Mouse (Mus musculus): ENCODE measurements around the gene Tac2. TPM values are rescaled to one million over a fixed set of nuclear protein-coding genes. Genes with fewer than 3 reads are reported as not detected.

The Tac2 gene
- polyA plus RNA-seq, 2 experiments, result 0.44 to 15.2 TPM

DNA sequence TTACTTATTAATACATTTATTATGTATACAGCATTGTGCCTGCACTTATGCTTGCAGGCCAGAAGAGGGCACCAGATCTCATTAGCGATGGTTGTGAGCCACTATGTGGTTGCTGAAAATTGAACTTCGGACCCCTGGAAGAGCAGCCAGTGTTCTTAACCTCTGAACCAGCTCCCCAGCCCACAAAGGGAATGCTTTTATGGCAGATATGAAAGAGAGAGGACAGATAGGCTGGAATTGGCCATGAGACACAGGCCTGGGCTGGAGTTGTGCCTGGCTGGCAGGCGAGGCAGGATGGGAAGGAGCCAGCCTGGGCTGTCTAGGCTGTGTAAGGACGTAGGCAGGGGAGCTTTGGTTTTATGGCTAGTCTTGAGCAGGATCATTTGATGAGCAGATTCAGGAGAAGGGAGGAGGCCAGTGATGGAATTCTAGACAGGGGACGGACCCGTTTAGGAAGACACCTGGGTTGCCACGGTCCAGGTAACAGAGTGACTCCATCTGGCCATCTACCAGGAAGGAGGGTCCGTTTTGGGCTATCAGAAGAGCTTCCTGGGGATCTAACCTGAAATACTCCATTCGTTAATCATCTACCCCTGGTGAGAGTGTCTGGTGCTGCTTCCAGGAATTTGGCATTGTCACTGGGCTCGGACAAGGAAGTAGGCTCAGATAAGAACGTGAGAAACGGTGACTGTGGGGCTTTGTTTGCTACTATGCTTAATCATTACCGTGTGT, 14.0 kb downstream of the Tac2 start:
- Histone ChIP-seq H3K9ac (ENCODE audit: low read depth, low read length, severe bottlenecking) (no peak overlapping the region), H3K4me1 (ENCODE audit: control insufficient read depth, insufficient read depth, low read length) (peaks cover 10% of the 10 kb centered on the region), H3K27me3 (ENCODE audit: control insufficient read depth, insufficient read depth, low read length) (no peaks in the 10 kb centered on the region), H3K36me3 (ENCODE audit: control insufficient read depth, insufficient read depth, low read length) (peaks cover 19% of the 10 kb centered on the region), H3K4me2 (replicated peaks; ENCODE audit: low read depth, low read length, severe bottlenecking) (peak overlapping the region; percentile 78; the same call in 1 of the 2 replicates), H3K27ac (replicated peaks; ENCODE audit: low read depth, low read length) (no peak overlapping the region), H3K9me3 (ENCODE audit: control insufficient read depth, low read length) (no peaks in the 10 kb centered on the region), H3K4me3 (replicated peaks; ENCODE audit: low read length) (no peak overlapping the region)
- DNase-seq (ENCODE audit: low spot score) (no peak), ATAC-seq (ENCODE audit: low FRiP score, low read depth) (no peak)
- TF ChIP-seq POLR2A (IDR thresholded peaks at IDR 0.05; ENCODE audit: borderline replicate concordance, extremely low read depth, insufficient read depth, insufficient read length), result no peak
- 48% methylated on average over 13 of the region's 13 CpGs for WGBS

DNA sequence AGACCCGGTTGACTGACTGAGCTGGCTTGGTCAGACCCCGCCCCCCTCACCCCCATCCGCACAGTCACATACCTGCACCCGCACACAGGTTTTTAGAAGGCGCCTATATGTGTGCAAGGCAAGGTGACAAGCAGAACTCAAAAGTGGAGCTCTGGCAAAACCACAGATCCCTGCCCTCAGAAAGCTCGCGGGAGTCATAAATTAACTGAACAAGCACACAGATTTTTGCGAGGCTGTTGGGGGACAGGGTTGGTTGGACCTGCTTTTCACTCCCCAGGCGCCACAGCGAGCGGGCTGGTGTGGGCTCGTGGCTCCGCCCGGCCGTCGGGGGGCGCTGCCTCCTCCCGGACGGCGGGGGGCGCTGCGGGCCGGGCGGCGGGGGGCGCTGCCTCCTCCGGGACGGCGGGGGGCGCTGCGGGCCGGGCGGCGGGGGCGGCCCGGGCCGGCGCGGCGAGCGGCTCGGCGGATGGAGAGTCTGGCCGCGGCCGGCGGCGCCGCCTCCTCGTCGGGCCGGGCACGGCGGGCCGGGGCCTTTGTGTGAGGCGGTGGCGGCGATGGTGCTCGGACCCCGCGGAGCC, 14.9 kb downstream of the Tac2 start, which contains the start of gene Zbtb39:
TSS of gene Zbtb39 (plus strand) at position 456 of the 578 bp plus-strand sequence.
- Histone ChIP-seq H3K4me2 (replicated peaks; ENCODE audit: low read depth, low read length, severe bottlenecking) (peak within 1 kb of the TSS; percentile 78), H3K36me3 (ENCODE audit: control insufficient read depth, insufficient read depth, low read length) (peaks cover 28% of the 10 kb centered on the region), H3K9ac (ENCODE audit: low read depth, low read length, severe bottlenecking) (peak within 1 kb of the TSS; percentile 98), H3K9me3 (ENCODE audit: control insufficient read depth, low read length) (no peaks in the 10 kb centered on the region), H3K4me3 (replicated peaks; ENCODE audit: low read length) (peak within 1 kb of the TSS; percentile 90), H3K4me1 (ENCODE audit: control insufficient read depth, insufficient read depth, low read length) (peaks cover 10% of the 10 kb centered on the region), H3K27me3 (ENCODE audit: control insufficient read depth, insufficient read depth, low read length) (no peaks in the 10 kb centered on the region), H3K27ac (replicated peaks; ENCODE audit: low read depth, low read length) (peak within 1 kb of the TSS; percentile 79)
- DNase-seq (ENCODE audit: low spot score) (peak; percentile 72), ATAC-seq (ENCODE audit: low FRiP score, low read depth) (peak; percentile 85)
- 2% methylated on average over 24 of the region's 61 CpGs for WGBS
- 0 out of 2 replicates have a peak, but pooled peaks have one; percentile 50 for TF ChIP-seq POLR2A (IDR thresholded peaks at IDR 0.05; ENCODE audit: borderline replicate concordance, extremely low read depth, insufficient read depth, insufficient read length)

DNA sequence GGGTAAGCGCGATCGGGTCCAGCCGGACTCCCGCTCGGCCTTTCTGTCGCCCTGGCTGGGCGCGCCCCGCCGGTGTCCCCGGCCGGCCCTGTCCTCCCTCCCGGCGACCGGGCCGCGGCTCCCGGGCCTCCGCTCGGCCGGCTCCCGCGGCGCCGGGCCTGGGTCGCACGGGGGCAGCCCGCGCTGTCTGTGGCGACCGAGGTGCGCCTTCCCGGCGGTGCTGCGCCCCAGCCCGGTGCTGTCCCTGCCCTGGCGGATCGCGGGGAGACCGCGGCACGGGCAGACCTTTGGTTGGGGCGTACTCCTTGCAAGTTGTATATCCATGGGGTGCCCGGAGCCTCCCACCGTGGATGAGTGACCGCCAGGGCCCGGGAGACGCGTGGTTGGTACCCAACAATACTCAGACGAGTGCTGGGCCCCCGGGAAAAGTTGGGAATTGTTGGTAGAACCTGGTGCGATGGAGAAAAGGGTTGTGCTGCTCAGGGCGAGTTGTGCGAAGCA, 15.4 kb downstream of the Tac2 start:
- no peak for TF ChIP-seq POLR2A (IDR thresholded peaks at IDR 0.05; ENCODE audit: borderline replicate concordance, extremely low read depth, insufficient read depth, insufficient read length)
- Histone ChIP-seq H3K9ac (ENCODE audit: low read depth, low read length, severe bottlenecking) (peak overlapping the region; percentile 98), H3K4me3 (replicated peaks; ENCODE audit: low read length) (peak overlapping the region; percentile 90), H3K4me2 (replicated peaks; ENCODE audit: low read depth, low read length, severe bottlenecking) (peak overlapping the region; percentile 78), H3K27me3 (ENCODE audit: control insufficient read depth, insufficient read depth, low read length) (no peaks in the 10 kb centered on the region), H3K27ac (replicated peaks; ENCODE audit: low read depth, low read length) (peak overlapping the region; percentile 79), H3K9me3 (ENCODE audit: control insufficient read depth, low read length) (no peaks in the 10 kb centered on the region), H3K36me3 (ENCODE audit: control insufficient read depth, insufficient read depth, low read length) (peaks cover 33% of the 10 kb centered on the region), H3K4me1 (ENCODE audit: control insufficient read depth, insufficient read depth, low read length) (peaks cover 10% of the 10 kb centered on the region)
- ATAC-seq (ENCODE audit: low FRiP score, low read depth) (peak; percentile 36), DNase-seq (ENCODE audit: low spot score) (no peak)
- WGBS, result under 1% methylated on average over 22 of the region's 55 CpGs

DNA sequence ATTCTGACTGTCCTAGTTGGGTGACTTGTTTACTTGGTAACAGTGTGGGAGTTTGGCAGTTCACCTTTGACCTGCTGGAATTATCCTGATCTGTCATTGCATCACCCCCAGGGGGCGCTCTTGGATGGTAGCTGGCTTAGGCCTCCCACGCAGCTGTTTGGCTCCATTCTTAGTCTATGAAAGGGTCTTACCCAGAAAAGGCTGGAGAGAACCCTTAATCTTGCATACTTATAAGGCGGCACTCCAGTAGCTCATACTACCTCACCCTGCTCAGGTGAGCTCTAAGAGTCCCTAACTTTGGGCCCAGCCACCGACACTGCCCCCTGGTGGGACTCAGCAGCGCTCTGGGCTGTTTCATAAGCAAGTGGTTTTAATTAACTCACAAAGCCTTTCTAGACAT, 20.4 kb downstream of the Tac2 start:
- H3K27me3 ChIP-seq (ENCODE audit: control insufficient read depth, insufficient read depth, low read length), result no peaks in the 10 kb centered on the region
- H3K4me1 ChIP-seq (ENCODE audit: control insufficient read depth, insufficient read depth, low read length), result peaks cover 13% of the 10 kb centered on the region
- no peak overlapping the region for H3K4me2 ChIP-seq (replicated peaks; ENCODE audit: low read depth, low read length, severe bottlenecking)
- 62% methylated on average over 5 of the region's 5 CpGs for WGBS
- H3K9me3 ChIP-seq (ENCODE audit: control insufficient read depth, low read length), result no peaks in the 10 kb centered on the region
- TF ChIP-seq POLR2A (IDR thresholded peaks at IDR 0.05; ENCODE audit: borderline replicate concordance, extremely low read depth, insufficient read depth, insufficient read length), result no peak
- ATAC-seq (ENCODE audit: low FRiP score, low read depth) (no peak), DNase-seq (ENCODE audit: low spot score) (peak; percentile 58)
- no peak overlapping the region for H3K9ac ChIP-seq (ENCODE audit: low read depth, low read length, severe bottlenecking)
- no peak overlapping the region for H3K27ac ChIP-seq (replicated peaks; ENCODE audit: low read depth, low read length)
- H3K4me3 ChIP-seq (replicated peaks; ENCODE audit: low read length), result no peak overlapping the region
- peaks cover 65% of the 10 kb centered on the region for H3K36me3 ChIP-seq (ENCODE audit: control insufficient read depth, insufficient read depth, low read length)

DNA sequence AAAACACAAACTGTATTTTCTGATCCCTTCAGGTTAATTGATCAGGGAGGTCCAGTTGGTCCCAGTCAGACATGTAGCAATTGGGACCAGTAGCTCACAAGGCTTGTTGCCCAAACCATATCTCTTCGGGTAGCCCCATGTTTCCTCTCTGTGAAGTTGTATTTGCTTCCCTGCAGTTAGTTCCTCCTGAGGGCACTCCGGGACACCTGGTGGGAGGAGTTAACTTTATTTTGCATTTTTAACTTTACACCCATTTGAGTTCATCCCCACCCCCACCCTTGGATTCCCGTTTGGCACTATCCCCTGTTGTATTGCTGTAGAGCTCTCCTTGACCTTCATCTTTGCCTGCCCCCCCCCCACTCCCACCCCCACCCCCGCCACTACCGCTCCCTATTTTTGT, 21.6 kb downstream of the Tac2 start:
- DNase-seq (ENCODE audit: low spot score) (no peak), ATAC-seq (ENCODE audit: low FRiP score, low read depth) (no peak)
- H3K4me2 ChIP-seq (replicated peaks; ENCODE audit: low read depth, low read length, severe bottlenecking), result no peak overlapping the region
- H3K36me3 ChIP-seq (ENCODE audit: control insufficient read depth, insufficient read depth, low read length), result peaks cover 65% of the 10 kb centered on the region
- no peak for TF ChIP-seq POLR2A (IDR thresholded peaks at IDR 0.05; ENCODE audit: borderline replicate concordance, extremely low read depth, insufficient read depth, insufficient read length)
- H3K27me3 ChIP-seq (ENCODE audit: control insufficient read depth, insufficient read depth, low read length), result no peaks in the 10 kb centered on the region
- peaks cover 6% of the 10 kb centered on the region; the same call in 1 of the 2 replicates for H3K4me1 ChIP-seq (ENCODE audit: control insufficient read depth, insufficient read depth, low read length)
- H3K9ac ChIP-seq (ENCODE audit: low read depth, low read length, severe bottlenecking), result no peak overlapping the region
- H3K27ac ChIP-seq (replicated peaks; ENCODE audit: low read depth, low read length), result no peak overlapping the region
- 77% methylated on average over 5 of the region's 5 CpGs for WGBS
- H3K4me3 ChIP-seq (replicated peaks; ENCODE audit: low read length), result no peak overlapping the region
- H3K9me3 ChIP-seq (ENCODE audit: control insufficient read depth, low read length), result no peaks in the 10 kb centered on the region
